Mouse (Mus musculus) G1E (cell line): ENCODE data around the gene Cct4.

ENCODE experiments used
- CTCF ChIP-seq: IDR thresholded peaks from 2 replicates; pipeline ENCODE4 v1.5.1; 2012; ENCODE audit warnings: low read depth, low read length, inconsistent platforms, mixed read lengths
- GATA1 ChIP-seq: IDR thresholded peaks from 2 replicates; pipeline ENCODE4 v1.6.1; 2012; ENCODE audit warnings: borderline replicate concordance, low read length, inconsistent platforms, mixed read lengths
- GATA2 ChIP-seq: IDR thresholded peaks from 2 replicates; pipeline ENCODE4 v1.6.1; 2012; ENCODE audit warnings: low read depth, low read length, inconsistent platforms, borderline replicate concordance
- POLR2AphosphoS5 ChIP-seq: IDR thresholded peaks from 2 replicates; pipeline ENCODE4 v1.6.1; 2012; ENCODE audit warnings: low read depth, low read length, inconsistent platforms; ENCODE audit not compliant: insufficient replicate concordance
- TAL1 ChIP-seq: conservative IDR thresholded peaks from 2 replicates; pipeline ENCODE4 v1.6.1; 2012; ENCODE audit warnings: low read depth, low read length, inconsistent platforms, mixed read lengths

- TF ChIP-seq CTCF (no peak), GATA1 (no peak), TAL1 (no peak), POLR2AphosphoS5 (no peak), GATA2 (no peak)
These were observed 15.0 kb downstream of the Cct4 start for GRCm38 (mm10) chr11:23005276-23005675.
